Comparison of ENCODE assay signal across 8 mouse cellular contexts in genomic region chr16:37808866-37809622, GRCm38 (mm10). TPM values are rescaled to one million over a fixed set of nuclear protein-coding genes. Genes with fewer than 3 reads are reported as not detected.
DNase-seq lines count a peak whose midpoint lies in the region; ATAC-seq lines count a peak whose summit lies in the region.

No protein-coding gene starts in this region.

- H3K9me3 ChIP-seq in forebrain, embryonic 16.5 days (ENCODE audit: control insufficient read depth, low read length) = no peaks in the 10 kb centered on the region
- 0 out of 2 replicates have a peak, but pooled peaks cover 2% of the 10 kb centered on the region for H3K9me3 ChIP-seq in kidney, embryonic 14.5 days (ENCODE audit: control insufficient read depth, low read length)
- no peaks in the 10 kb centered on the region for H3K9me3 ChIP-seq in midbrain, embryonic 14.5 days (ENCODE audit: control insufficient read depth, low read length)

- no peaks in the 10 kb centered on the region for H3K27me3 ChIP-seq in forebrain, embryonic 16.5 days (replicated peaks; ENCODE audit: control insufficient read depth, insufficient read depth, low read length)
- no peaks in the 10 kb centered on the region for H3K27me3 ChIP-seq in kidney, embryonic 14.5 days (ENCODE audit: control insufficient read depth, insufficient read depth, low read length)
- H3K27me3 ChIP-seq in midbrain, embryonic 14.5 days (ENCODE audit: control insufficient read depth, insufficient read depth, low read length) = no peaks in the 10 kb centered on the region

- H3K36me3 ChIP-seq in forebrain, embryonic 16.5 days (ENCODE audit: control insufficient read depth, insufficient read depth) = no peaks in the 10 kb centered on the region
- peaks cover 16% of the 10 kb centered on the region for H3K36me3 ChIP-seq in kidney, embryonic 14.5 days (ENCODE audit: control insufficient read depth, insufficient read depth, low read length)
- H3K36me3 ChIP-seq in midbrain, embryonic 14.5 days (ENCODE audit: control insufficient read depth, insufficient read depth, low read length) = no peaks in the 10 kb centered on the region

- H3K4me2 ChIP-seq in forebrain, embryonic 16.5 days (ENCODE audit: low read length) = no peak overlapping the region
- no peak overlapping the region for H3K4me2 ChIP-seq in kidney, embryonic 14.5 days (replicated peaks; ENCODE audit: low read depth, low read length)
- H3K4me2 ChIP-seq in midbrain, embryonic 14.5 days (ENCODE audit: low read length) = no peak overlapping the region

- no peak for ATAC-seq in cerebellum, adult (ENCODE audit: insufficient number of reproducible peaks, low FRiP score, low TSS enrichment)
- ATAC-seq in forebrain, embryonic 16.5 days = peak; percentile 14; the same call in 1 of the 2 replicates
- ATAC-seq in kidney, embryonic 14.5 days (ENCODE audit: low FRiP score, low TSS enrichment) = no peak
- no peak for ATAC-seq in midbrain, embryonic 14.5 days (ENCODE audit: low FRiP score, low TSS enrichment)

- H3K27ac ChIP-seq in forebrain, embryonic 16.5 days (ENCODE audit: low read length) = peak overlapping the region; percentile 37
- peak overlapping the region; percentile 67; the same call in 1 of the 2 replicates for H3K27ac ChIP-seq in kidney, embryonic 14.5 days (ENCODE audit: low read depth, low read length)
- H3K27ac ChIP-seq in midbrain, embryonic 14.5 days (replicated peaks; ENCODE audit: low read depth, low read length) = 0 out of 2 replicates have a peak overlapping the region, but pooled peaks have one; percentile 61

- H3K9ac ChIP-seq in forebrain, embryonic 16.5 days (replicated peaks; ENCODE audit: low read depth, low read length) = no peak overlapping the region
- no peak overlapping the region for H3K9ac ChIP-seq in kidney, embryonic 14.5 days (ENCODE audit: low read depth, low read length)
- H3K9ac ChIP-seq in midbrain, embryonic 14.5 days (replicated peaks; ENCODE audit: low read length) = no peak overlapping the region

- WGBS in forebrain, embryonic 16.5 days = 21% methylated on average over 10 of the region's 10 CpGs
- WGBS in kidney, embryonic 14.5 days = 44% methylated on average over 10 of the region's 10 CpGs
- 24% methylated on average over 10 of the region's 10 CpGs for WGBS in midbrain, embryonic 14.5 days

- H3K4me1 ChIP-seq in forebrain, embryonic 16.5 days (replicated peaks; ENCODE audit: control insufficient read depth, insufficient read depth, low read length) = peaks cover 22% of the 10 kb centered on the region
- peaks cover 15% of the 10 kb centered on the region; the same call in 1 of the 2 replicates for H3K4me1 ChIP-seq in kidney, embryonic 14.5 days (ENCODE audit: control insufficient read depth, insufficient read depth, low read length)
- H3K4me1 ChIP-seq in midbrain, embryonic 14.5 days (ENCODE audit: control insufficient read depth, insufficient read depth, low read length) = peaks cover 11% of the 10 kb centered on the region

- peak; percentile 53 for DNase-seq in cerebellum, postnatal 10 days
- DNase-seq in midbrain, embryonic 14.5 days = peak; percentile 27
- no peak for DNase-seq in cerebellum, adult 9-10 months
- no peak for DNase-seq in yolk sac, embryonic 10.5 days (ENCODE audit: low spot score)
- DNase-seq in spleen, postnatal 4 days (ENCODE audit: low spot score in 2 of 2) = no peak

- no peak overlapping the region for H3K4me3 ChIP-seq in forebrain, embryonic 16.5 days (replicated peaks; ENCODE audit: low read length)
- H3K4me3 ChIP-seq in kidney, embryonic 14.5 days (ENCODE audit: low read length) = no peak overlapping the region
- H3K4me3 ChIP-seq in midbrain, embryonic 14.5 days (replicated peaks; ENCODE audit: low read depth, low read length) = no peak overlapping the region

RNA-seq across cellular contexts. Expression of gene Fstl1, which starts 32.4 kb away (rescaled TPM):
- 75.6 and 105 TPM in 2 replicates for polyA plus RNA-seq in forebrain, embryonic 16.5 days (2015; fragmentation: Nextera tagmentation; extraction: Ambion mirVana)
- 522 and 589 TPM in 2 replicates for polyA plus RNA-seq in kidney, embryonic 14.5 days (2014; fragmentation: Nextera tagmentation; extraction: Ambion mirVana)
- 52.6 and 105 TPM in 2 replicates for polyA plus RNA-seq in midbrain, embryonic 14.5 days (2014; fragmentation: Nextera tagmentation; extraction: Ambion mirVana)

RNA-seq across cellular contexts. Expression of gene Gm36028, which starts 51.9 kb away (rescaled TPM):
- polyA plus RNA-seq in forebrain, embryonic 16.5 days (2015; fragmentation: Nextera tagmentation; extraction: Ambion mirVana) = 0.19 TPM in 1 of 2 replicates, not detected in the other
- polyA plus RNA-seq in kidney, embryonic 14.5 days (2014; fragmentation: Nextera tagmentation; extraction: Ambion mirVana) = 0.26 TPM in 1 of 2 replicates, not detected in the other
- 0.20 TPM in 1 of 2 replicates, not detected in the other for polyA plus RNA-seq in midbrain, embryonic 14.5 days (2014; fragmentation: Nextera tagmentation; extraction: Ambion mirVana)

RNA-seq across cellular contexts. Expression of gene Lrrc58, which starts 59.1 kb away (rescaled TPM):
- 54.4 and 66.3 TPM in 2 replicates for polyA plus RNA-seq in forebrain, embryonic 16.5 days (2015; fragmentation: Nextera tagmentation; extraction: Ambion mirVana)
- 51.5 and 78.1 TPM in 2 replicates for polyA plus RNA-seq in kidney, embryonic 14.5 days (2014; fragmentation: Nextera tagmentation; extraction: Ambion mirVana)
- polyA plus RNA-seq in midbrain, embryonic 14.5 days (2014; fragmentation: Nextera tagmentation; extraction: Ambion mirVana) = 43.1 and 46.6 TPM in 2 replicates

Comparison
In these comparisons a context has a peak if more than half of its experiments do, and no peak if none do; other contexts are left out.
1. DNase-seq: peak in cerebellum, postnatal 10 days (2 of 2) and midbrain, embryonic 14.5 days (single experiment); none in cerebellum, adult 9-10 months (single experiment), yolk sac, embryonic 10.5 days (single experiment) and spleen, postnatal 4 days (0 of 2).
2. Peak in every context shown above with its lines, with median percentiles within 50 percentile points of each other: H3K27ac ChIP-seq.